Mouse (Mus musculus) adrenal gland, postnatal 14 days (tissue): ENCODE results near the gene Ubxn4. TPM values are rescaled to one million over a fixed set of nuclear protein-coding genes. Genes with fewer than 3 reads are reported as not detected.
"Not testable (repeated sequence)": the region's sequence is repeated elsewhere in the genome, so short reads cannot be mapped to it uniquely, and the experiment has no call there.

Source experiments
- DNase-seq: peaks from one replicate; pipeline ENCODE4 v3.0.0; 2021; ENCODE audit warnings: mixed read lengths
- microRNA-seq, 2 experiments: library from miRNA; unstranded; fragments of <30 nt; microRNA quantifications; one replicate each; pipeline ENCODE4 v1.2.0; 2021
- total RNA-seq: library from RNA; stranded (reverse); gene quantifications from 2 replicates; pipeline ENCODE4 v1.2.3, GENCODE M21; 2021

Gene Ubxn4
- total RNA-seq, 1 experiment from 2014 or later = 62.2 TPM

GRCm38 (mm10) chr1:128309043-128309442, 65.3 kb downstream of the Ubxn4 start:
- no peak for DNase-seq

- DNase-seq = no peak
These were observed 70.9 kb downstream of the Ubxn4 start for GRCm38 (mm10) chr1:128314665-128315064.

GRCm38 (mm10) chr1:128319266-128319665, 75.5 kb downstream of the Ubxn4 start:
- not testable (repeated sequence) for DNase-seq

- no peak for DNase-seq
These were observed 79.4 kb downstream of the Ubxn4 start for GRCm38 (mm10) chr1:128323026-128323643.

GRCm38 (mm10) chr1:128324776-128325175, 81.0 kb downstream of the Ubxn4 start:
- no peak for DNase-seq

GRCm38 (mm10) chr1:128327165-128327564, 83.4 kb downstream of the Ubxn4 start:
- no peak for DNase-seq

- DNase-seq = no peak
These were observed 84.5 kb downstream of the Ubxn4 start, which contains the start of gene Lct for GRCm38 (mm10) chr1:128328218-128328617. Lct (minus strand) TSS chr1:128328318.

Small RNA genes lying within 50 kb of the gene (microRNA-seq; reads per million reads assigned to microRNA genes)
- gene Mir128-1 = 105 to 139 reads per million in 2 experiments

Other genes starting within 250 kb of the Ubxn4 start
- gene Zranb3, start 140.9 kb upstream of the Ubxn4 start, total RNA-seq = 5.1 and 6.0 TPM in 2 replicates
- 67.1 and 75.3 TPM in 2 replicates for gene R3hdm1, start 140.7 kb upstream of the Ubxn4 start, total RNA-seq
- 0.08 and 0.11 TPM in 2 replicates for gene Lct, start 84.4 kb downstream of the Ubxn4 start, total RNA-seq
- gene Mcm6, start 115.7 kb downstream of the Ubxn4 start, total RNA-seq = 49.6 and 56.3 TPM in 2 replicates
- 85.9 and 87.5 TPM in 2 replicates for gene Dars, start 173.4 kb downstream of the Ubxn4 start, total RNA-seq